Mouse (Mus musculus) heart, embryonic 15.5 days (tissue): ENCODE measurements around the gene Olfr1089. TPM values are rescaled to one million over a fixed set of nuclear protein-coding genes. Genes with fewer than 3 reads are reported as not detected.

Experiments
- ATAC-seq: fragments of 200-750 bp; cut with Nextera tagmentation; replicated peaks from 2 replicates; pipeline ENCODE4 v1.8.0; 2017; ENCODE audit warnings: low read depth, moderate TSS enrichment; ENCODE audit not compliant: insufficient number of reproducible peaks, insufficient read depth, low FRiP score
- H3K27ac ChIP-seq: fragments of 300-500 bp; sonication (generic); 2 replicates; pipeline ENCODE4 v1.5.1; 2015; ENCODE audit warnings: mild to moderate bottlenecking, inconsistent platforms
- H3K27me3 ChIP-seq: fragments of 300-500 bp; sonication (generic); 2 replicates; pipeline ENCODE4 v1.6.1; 2015; ENCODE audit warnings: inconsistent platforms
- H3K36me3 ChIP-seq: fragments of 300-500 bp; sonication (generic); 2 replicates; pipeline ENCODE4 v1.6.1; 2015; ENCODE audit warnings: mild to moderate bottlenecking, inconsistent platforms
- H3K4me1 ChIP-seq: fragments of 300-500 bp; sonication (generic); replicated peaks from 2 replicates; pipeline ENCODE4 v1.6.1; 2015; ENCODE audit warnings: inconsistent platforms
- H3K4me2 ChIP-seq: fragments of 300-500 bp; sonication (generic); 2 replicates; pipeline ENCODE4 v1.6.1; 2015; ENCODE audit warnings: inconsistent platforms, mild to moderate bottlenecking, moderate library complexity
- H3K4me3 ChIP-seq: fragments of 300-500 bp; sonication (generic); 2 replicates; pipeline ENCODE4 v1.5.1; 2015; ENCODE audit warnings: mild to moderate bottlenecking, inconsistent platforms
- H3K9ac ChIP-seq: fragments of 300-500 bp; sonication (generic); 2 replicates; pipeline ENCODE4 v1.6.1; 2015; ENCODE audit warnings: mild to moderate bottlenecking, inconsistent platforms
- H3K9me3 ChIP-seq: fragments of 300-500 bp; sonication (generic); replicated peaks from 2 replicates; pipeline ENCODE4 v1.6.1; 2016; ENCODE audit warnings: inconsistent platforms
- WGBS: fragments of 180-500 bp; shearing (Covaris S2); methylation state at CpG from one replicate; pipeline ENCODE4 v1.1.7; 2015; ENCODE audit warnings: mixed read lengths; 5-methylcytosine and 5-hydroxymethylcytosine counted together
- polyA plus RNA-seq: library from polyadenylated mRNA; unstranded; fragments of >200 nt; fragmentation: Nextera tagmentation; extraction: Ambion mirVana; gene quantifications from 2 replicates; pipeline ENCODE4 v1.2.1, GENCODE M21; 2015

The Olfr1089 gene
- not detected in 2 replicates for polyA plus RNA-seq

GRCm38 (mm10) chr2:86733601-86734000 is at the start of gene Olfr1089:
Olfr1089 (minus strand) TSS chr2:86733701.
- H3K4me1 ChIP-seq, result no peaks in the 10 kb centered on the region
- H3K27me3 ChIP-seq, result no peaks in the 10 kb centered on the region
- no peak for ATAC-seq
- H3K4me2 ChIP-seq, result no peak within 1 kb of the TSS
- no peaks in the 10 kb centered on the region for H3K36me3 ChIP-seq
- H3K27ac ChIP-seq, result no peak within 1 kb of the TSS
- no peak within 1 kb of the TSS for H3K9ac ChIP-seq
- no peaks in the 10 kb centered on the region for H3K9me3 ChIP-seq
- H3K4me3 ChIP-seq, result no peak within 1 kb of the TSS

GRCm38 (mm10) chr2:86782179-86782578 is 48.7 kb upstream of the Olfr1089 start, which contains the start of gene Olfr1093:
Olfr1093 (plus strand) TSS chr2:86782479.
- no peak within 1 kb of the TSS for H3K27ac ChIP-seq
- WGBS, result 61% methylated on average over 2 of the region's 2 CpGs
- H3K27me3 ChIP-seq, result no peaks in the 10 kb centered on the region

GRCm38 (mm10) chr2:86761050-86761449 is 27.5 kb upstream of the Olfr1089 start:
- Histone ChIP-seq H3K4me2 (no peak overlapping the region), H3K36me3 (no peaks in the 10 kb centered on the region), H3K4me3 (no peak overlapping the region), H3K9me3 (no peaks in the 10 kb centered on the region), H3K9ac (no peak overlapping the region), H3K4me1 (no peaks in the 10 kb centered on the region), H3K27ac (no peak overlapping the region), H3K27me3 (no peaks in the 10 kb centered on the region)
- WGBS, result 84% methylated on average over 6 of the region's 6 CpGs
- ATAC-seq, result no peak

More at GRCm38 (mm10) chr2:86782179-86782578, 48.7 kb upstream of the Olfr1089 start, which contains the start of gene Olfr1093:
- no peak for ATAC-seq
- no peaks in the 10 kb centered on the region for H3K4me1 ChIP-seq
- H3K4me3 ChIP-seq, result no peak within 1 kb of the TSS
- no peaks in the 10 kb centered on the region for H3K36me3 ChIP-seq
- no peaks in the 10 kb centered on the region for H3K9me3 ChIP-seq
- H3K4me2 ChIP-seq, result no peak within 1 kb of the TSS
- no peak within 1 kb of the TSS for H3K9ac ChIP-seq

GRCm38 (mm10) chr2:86758893-86759292 is 25.4 kb upstream of the Olfr1089 start, which contains the start of gene Olfr1090:
Olfr1090 (minus strand) TSS chr2:86758993.
- H3K9me3 ChIP-seq, result no peaks in the 10 kb centered on the region
- H3K9ac ChIP-seq, result no peak within 1 kb of the TSS
- H3K4me1 ChIP-seq, result no peaks in the 10 kb centered on the region
- H3K4me2 ChIP-seq, result no peak within 1 kb of the TSS
- WGBS, result 82% methylated on average over 1 of the region's 1 CpGs
- H3K27ac ChIP-seq, result no peak within 1 kb of the TSS
- no peaks in the 10 kb centered on the region for H3K27me3 ChIP-seq
- no peak for ATAC-seq
- H3K36me3 ChIP-seq, result no peaks in the 10 kb centered on the region
- no peak within 1 kb of the TSS for H3K4me3 ChIP-seq

- Histone ChIP-seq H3K9ac (no peak within 1 kb of the TSS), H3K27ac (no peak within 1 kb of the TSS), H3K4me3 (no peak within 1 kb of the TSS), H3K4me1 (no peaks in the 10 kb centered on the region), H3K27me3 (no peaks in the 10 kb centered on the region), H3K4me2 (no peak within 1 kb of the TSS), H3K36me3 (no peaks in the 10 kb centered on the region), H3K9me3 (no peaks in the 10 kb centered on the region)
- ATAC-seq, result no peak
Measured at GRCm38 (mm10) chr2:86698295-86698694, 35.2 kb downstream of the Olfr1089 start, which contains the start of gene Olfr1087. Olfr1087 (minus strand) TSS chr2:86698395.

Other genes starting within 250 kb of the Olfr1089 start
- not detected in 2 replicates for gene Olfr228, start 246.3 kb downstream of the Olfr1089 start, polyA plus RNA-seq
- not detected in 2 replicates for gene Olfr1076, start 225.2 kb downstream of the Olfr1089 start, polyA plus RNA-seq
- not detected in 2 replicates for gene Olfr1079, start 191.2 kb downstream of the Olfr1089 start, polyA plus RNA-seq
- not detected in 2 replicates for gene Olfr1080, start 175.5 kb downstream of the Olfr1089 start, polyA plus RNA-seq
- gene Olfr1082, start 134.7 kb downstream of the Olfr1089 start, polyA plus RNA-seq, result not detected in 2 replicates
- gene Olfr1084, start 94.0 kb downstream of the Olfr1089 start, polyA plus RNA-seq, result not detected in 2 replicates
- not detected in 2 replicates for gene Olfr1085, start 71.7 kb downstream of the Olfr1089 start, polyA plus RNA-seq
- gene Olfr1086, start 53.6 kb downstream of the Olfr1089 start, polyA plus RNA-seq, result not detected in 2 replicates
- not detected in 2 replicates for gene Olfr1087, start 35.3 kb downstream of the Olfr1089 start, polyA plus RNA-seq
- not detected in 2 replicates for gene Olfr1090, start 25.3 kb upstream of the Olfr1089 start, polyA plus RNA-seq
- gene Olfr1093, start 48.8 kb upstream of the Olfr1089 start, polyA plus RNA-seq, result not detected in 2 replicates
- gene Olfr141, start 76.3 kb upstream of the Olfr1089 start, polyA plus RNA-seq, result not detected in 2 replicates
- gene Olfr1094, start 91.0 kb upstream of the Olfr1089 start, polyA plus RNA-seq, result not detected in 2 replicates
- gene Olfr1095, start 118.0 kb upstream of the Olfr1089 start, polyA plus RNA-seq, result not detected in 2 replicates
- gene Gm13723, start 141.1 kb upstream of the Olfr1089 start, polyA plus RNA-seq, result not detected in 2 replicates
- not detected in 2 replicates for gene Olfr1097, start 158.5 kb upstream of the Olfr1089 start, polyA plus RNA-seq
- not detected in 2 replicates for gene Olfr1098, start 190.8 kb upstream of the Olfr1089 start, polyA plus RNA-seq
- gene Olfr1099, start 227.0 kb upstream of the Olfr1089 start, polyA plus RNA-seq, result not detected in 2 replicates
- gene Olfr1100, start 246.3 kb upstream of the Olfr1089 start, polyA plus RNA-seq, result not detected in 2 replicates